Mouse (Mus musculus): Measurements from ENCODE around the gene G3bp2. TPM values are rescaled to one million over a fixed set of nuclear protein-coding genes. Genes with fewer than 3 reads are reported as not detected.

The G3bp2 gene
- polyA plus RNA-seq, 1 experiment, result 25.8 TPM

DNA sequence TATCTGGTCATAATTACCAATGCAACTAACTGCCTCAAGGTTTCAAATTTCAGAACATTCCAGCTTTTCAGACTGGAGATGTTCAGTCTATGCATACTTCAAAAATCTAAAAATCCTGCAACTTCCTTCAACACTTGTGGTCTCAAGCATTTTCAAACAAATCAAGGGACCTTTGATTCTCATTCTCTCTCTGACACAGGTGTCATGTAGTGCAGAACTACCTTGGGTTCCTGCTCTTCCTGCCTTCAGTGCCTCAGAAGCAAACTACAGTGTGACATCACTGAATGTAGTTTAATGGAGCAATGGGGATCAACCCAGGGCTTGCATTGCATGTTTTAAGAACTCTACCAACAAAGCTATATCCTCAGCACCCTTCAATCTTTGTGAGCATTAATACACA, 4.8 kb downstream of the G3bp2 start:
- H3K36me3 ChIP-seq (ENCODE audit: control insufficient read depth, insufficient read depth), result no peaks in the 10 kb centered on the region
- TF ChIP-seq TCF12 (IDR thresholded peaks at IDR 0.05; ENCODE audit: insufficient read depth, poor library complexity, severe bottlenecking) (no peak), POLR2A (IDR thresholded peaks at IDR 0.05; ENCODE audit: insufficient read length, low read depth) (no peak), SRF (IDR thresholded peaks at IDR 0.05; ENCODE audit: control insufficient read depth, insufficient read length, low read depth) (no peak)
- no peak overlapping the region for H3K4me2 ChIP-seq (ENCODE audit: low read depth)
- peaks cover 94% of the 10 kb centered on the region for H3K79me2 ChIP-seq (ENCODE audit: control insufficient read depth, insufficient read depth)
- H3K27me3 ChIP-seq (ENCODE audit: control insufficient read depth, insufficient read depth, insufficient read length), result no peaks in the 10 kb centered on the region
- H3ac ChIP-seq (ENCODE audit: control insufficient read depth, insufficient read length), result no peak overlapping the region
- no peak overlapping the region for H3K4me3 ChIP-seq

DNA sequence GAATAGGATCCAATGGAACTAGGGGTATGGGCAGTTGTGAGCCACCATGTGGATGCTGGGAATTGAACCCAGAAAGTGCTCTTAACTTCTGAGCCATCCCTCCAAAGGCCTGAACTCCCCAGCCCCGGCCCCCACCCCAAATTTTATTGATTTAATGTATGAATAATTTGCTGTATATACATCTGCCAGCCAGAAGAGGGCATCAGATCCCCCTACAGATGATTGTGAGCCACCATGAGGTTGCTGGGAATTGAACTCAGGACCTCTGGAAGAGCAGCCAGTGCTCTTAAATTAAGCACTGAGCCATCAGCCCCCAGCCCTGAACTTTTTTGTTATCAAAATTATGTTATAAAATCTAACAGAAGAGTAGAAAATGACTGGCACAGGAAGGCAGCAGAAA, 7.2 kb downstream of the G3bp2 start:
- Histone ChIP-seq H3ac (ENCODE audit: control insufficient read depth, insufficient read length) (no peak overlapping the region), H3K4me2 (ENCODE audit: low read depth) (no peak overlapping the region), H3K79me2 (ENCODE audit: control insufficient read depth, insufficient read depth) (peaks cover 95% of the 10 kb centered on the region), H3K36me3 (ENCODE audit: control insufficient read depth, insufficient read depth) (no peaks in the 10 kb centered on the region), H3K4me3 (no peak overlapping the region), H3K27me3 (ENCODE audit: control insufficient read depth, insufficient read depth, insufficient read length) (no peaks in the 10 kb centered on the region)
- TF ChIP-seq SRF (IDR thresholded peaks at IDR 0.05; ENCODE audit: control insufficient read depth, insufficient read length, low read depth) (no peak), MAX (IDR thresholded peaks at IDR 0.05; ENCODE audit: low read depth) (no peak), MYOG (IDR thresholded peaks at IDR 0.05; ENCODE audit: control insufficient read depth in 1 of 3, insufficient read depth in 1 of 3, insufficient read length in 2 of 3, low read depth in 2 of 3) (no peak), USF1 (IDR thresholded peaks at IDR 0.05; ENCODE audit: low read depth) (no peak), TCF12 (IDR thresholded peaks at IDR 0.05; ENCODE audit: insufficient read depth, poor library complexity, severe bottlenecking) (no peak), POLR2A (IDR thresholded peaks at IDR 0.05; ENCODE audit: insufficient read length, low read depth) (no peak), REST (IDR thresholded peaks at IDR 0.05; ENCODE audit: insufficient read depth, insufficient read length) (no peak), E2F4 (IDR thresholded peaks at IDR 0.05; ENCODE audit: insufficient read depth) (no peak), MYOD1 (IDR thresholded peaks at IDR 0.05; ENCODE audit: control insufficient read depth in 1 of 3, insufficient read length in 2 of 3, low read depth in 2 of 3) (no peak), CEBPB (IDR thresholded peaks at IDR 0.05; ENCODE audit: insufficient read depth, poor library complexity, severe bottlenecking) (no peak), POLR2AphosphoS2 (IDR thresholded peaks at IDR 0.05; ENCODE audit: insufficient read length, low read depth) (no peak), TCF3 (IDR thresholded peaks at IDR 0.05; ENCODE audit: insufficient read length, low read depth) (no peak)

- H3K4me2 ChIP-seq (ENCODE audit: low read depth), result no peak overlapping the region
- H3K27me3 ChIP-seq (ENCODE audit: control insufficient read depth, insufficient read depth, insufficient read length), result no peaks in the 10 kb centered on the region
- H3K4me3 ChIP-seq, result no peak overlapping the region
- peaks cover 2% of the 10 kb centered on the region for H3K36me3 ChIP-seq (ENCODE audit: control insufficient read depth, insufficient read depth)
- peaks cover 82% of the 10 kb centered on the region for H3K79me2 ChIP-seq (ENCODE audit: control insufficient read depth, insufficient read depth)
- no peak overlapping the region for H3ac ChIP-seq (ENCODE audit: control insufficient read depth, insufficient read length)
- TF ChIP-seq USF1 (IDR thresholded peaks at IDR 0.05; ENCODE audit: low read depth) (no peak), TCF3 (IDR thresholded peaks at IDR 0.05; ENCODE audit: insufficient read length, low read depth) (no peak), E2F4 (IDR thresholded peaks at IDR 0.05; ENCODE audit: insufficient read depth) (no peak), MYOD1 (IDR thresholded peaks at IDR 0.05; ENCODE audit: control insufficient read depth in 1 of 3, insufficient read length in 2 of 3, low read depth in 2 of 3) (no peak), SRF (IDR thresholded peaks at IDR 0.05; ENCODE audit: control insufficient read depth, insufficient read length, low read depth) (no peak), POLR2AphosphoS2 (IDR thresholded peaks at IDR 0.05; ENCODE audit: insufficient read length, low read depth) (no peak), REST (IDR thresholded peaks at IDR 0.05; ENCODE audit: insufficient read depth, insufficient read length) (no peak), TCF12 (IDR thresholded peaks at IDR 0.05; ENCODE audit: insufficient read depth, poor library complexity, severe bottlenecking) (no peak), POLR2A (IDR thresholded peaks at IDR 0.05; ENCODE audit: insufficient read length, low read depth) (no peak), MYOG (IDR thresholded peaks at IDR 0.05; ENCODE audit: control insufficient read depth in 1 of 3, insufficient read depth in 1 of 3, insufficient read length in 2 of 3, low read depth in 2 of 3) (no peak), CEBPB (IDR thresholded peaks at IDR 0.05; ENCODE audit: insufficient read depth, poor library complexity, severe bottlenecking) (no peak), MAX (IDR thresholded peaks at IDR 0.05; ENCODE audit: low read depth) (no peak)
Measured at GRCm38 (mm10) chr5:92074061-92074460, 9.5 kb downstream of the G3bp2 start.

GRCm38 (mm10) chr5:92063192-92063591, 20.3 kb downstream of the G3bp2 start:
- no peaks in the 10 kb centered on the region for H3K27me3 ChIP-seq (ENCODE audit: control insufficient read depth, insufficient read depth, insufficient read length)
- TF ChIP-seq MYOD1 (IDR thresholded peaks at IDR 0.05; ENCODE audit: control insufficient read depth in 1 of 3, insufficient read length in 2 of 3, low read depth in 2 of 3), result no peak
- no peak for TF ChIP-seq MAX (IDR thresholded peaks at IDR 0.05; ENCODE audit: low read depth)
- TF ChIP-seq MYOG (IDR thresholded peaks at IDR 0.05; ENCODE audit: control insufficient read depth in 1 of 3, insufficient read depth in 1 of 3, insufficient read length in 2 of 3, low read depth in 2 of 3), result no peak
- no peak for TF ChIP-seq POLR2AphosphoS2 (IDR thresholded peaks at IDR 0.05; ENCODE audit: insufficient read length, low read depth)
- TF ChIP-seq REST (IDR thresholded peaks at IDR 0.05; ENCODE audit: insufficient read depth, insufficient read length), result no peak
- TF ChIP-seq USF1 (IDR thresholded peaks at IDR 0.05; ENCODE audit: low read depth), result no peak
- no peak for TF ChIP-seq CEBPB (IDR thresholded peaks at IDR 0.05; ENCODE audit: insufficient read depth, poor library complexity, severe bottlenecking)
- TF ChIP-seq POLR2A (IDR thresholded peaks at IDR 0.05; ENCODE audit: insufficient read length, low read depth), result no peak
- no peak for TF ChIP-seq E2F4 (IDR thresholded peaks at IDR 0.05; ENCODE audit: insufficient read depth)

DNA sequence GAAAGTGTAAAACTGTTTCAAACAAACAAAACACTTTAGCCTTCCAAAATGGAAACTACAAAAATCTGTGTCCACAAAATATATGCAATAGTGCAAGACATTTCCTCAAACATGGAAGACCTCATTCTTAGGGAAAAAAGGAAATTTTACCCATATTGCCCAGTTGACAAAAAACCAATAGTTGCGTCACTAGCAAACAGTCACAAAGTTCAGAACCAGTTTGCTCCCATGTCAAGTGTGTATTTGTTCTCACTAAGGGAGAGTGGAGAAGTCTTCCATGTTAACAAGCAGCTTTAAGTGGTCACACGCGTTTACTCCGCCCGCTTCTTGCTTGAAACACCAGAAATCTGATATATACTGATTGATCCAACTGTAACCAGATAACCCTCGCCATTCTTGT, 30.7 kb downstream of the G3bp2 start:
- Histone ChIP-seq H3ac (ENCODE audit: control insufficient read depth, insufficient read length) (no peak overlapping the region), H3K4me2 (ENCODE audit: low read depth) (no peak overlapping the region), H3K36me3 (ENCODE audit: control insufficient read depth, insufficient read depth) (peaks cover 40% of the 10 kb centered on the region), H3K79me2 (ENCODE audit: control insufficient read depth, insufficient read depth) (no peaks in the 10 kb centered on the region), H3K27me3 (ENCODE audit: control insufficient read depth, insufficient read depth, insufficient read length) (no peaks in the 10 kb centered on the region), H3K4me3 (no peak overlapping the region)
- TF ChIP-seq E2F4 (IDR thresholded peaks at IDR 0.05; ENCODE audit: insufficient read depth) (no peak), TCF3 (IDR thresholded peaks at IDR 0.05; ENCODE audit: insufficient read length, low read depth) (no peak)

More at GRCm38 (mm10) chr5:92063192-92063591, 20.3 kb downstream of the G3bp2 start:
- Histone ChIP-seq H3ac (ENCODE audit: control insufficient read depth, insufficient read length) (no peak overlapping the region), H3K4me2 (ENCODE audit: low read depth) (no peak overlapping the region), H3K79me2 (ENCODE audit: control insufficient read depth, insufficient read depth) (no peaks in the 10 kb centered on the region), H3K36me3 (ENCODE audit: control insufficient read depth, insufficient read depth) (peaks cover 35% of the 10 kb centered on the region), H3K4me3 (no peak overlapping the region)

All from myocyte (in vitro differentiated cells).